Mouse (Mus musculus): ENCODE results near the gene Pou6f1. TPM values are rescaled to one million over a fixed set of nuclear protein-coding genes. Genes with fewer than 3 reads are reported as not detected.

Pou6f1 gene
- 17.6 TPM for polyA plus RNA-seq (2017; shearing (Covaris generic))

GRCm38 (mm10) chr15:100599276-100600046, at the start of gene Pou6f1:
Gene Pou6f1 (minus strand): TSS chr15:100599984.

GRCm38 (mm10) chr15:100636700-100637501, 37.1 kb upstream of the Pou6f1 start, which contains the start of gene Smagp:
Gene Smagp (minus strand): TSS chr15:100636940.

GRCm38 (mm10) chr15:100614996-100615824, 15.4 kb upstream of the Pou6f1 start, which contains the start of gene Dazap2:
Gene Dazap2 (plus strand): TSS chr15:100615349.

GRCm38 (mm10) chr15:100551326-100552307, 48.2 kb downstream of the Pou6f1 start, which contains the start of gene Tfcp2:
Gene Tfcp2 (minus strand): TSS chr15:100552008.

Other genes starting within 250 kb of the Pou6f1 start
- 0.13 TPM for gene Methig1, start 246.8 kb downstream of the Pou6f1 start, polyA plus RNA-seq (2017; shearing (Covaris generic))
- not detected for gene Mettl7a2, start 246.8 kb downstream of the Pou6f1 start, polyA plus RNA-seq (2017; shearing (Covaris generic))
- not detected for gene Higd1c, start 235.4 kb downstream of the Pou6f1 start, polyA plus RNA-seq (2017; shearing (Covaris generic))
- gene Gm5475, start 177.8 kb downstream of the Pou6f1 start, polyA plus RNA-seq (2017; shearing (Covaris generic)), result 0.22 TPM
- 31.7 TPM for gene Slc11a2, start 174.9 kb downstream of the Pou6f1 start, polyA plus RNA-seq (2017; shearing (Covaris generic))
- gene Letmd1, start 131.0 kb downstream of the Pou6f1 start, polyA plus RNA-seq (2017; shearing (Covaris generic)), result 49.7 TPM
- gene Csrnp2, start 104.5 kb downstream of the Pou6f1 start, polyA plus RNA-seq (2017; shearing (Covaris generic)), result 5.9 TPM
- 9.6 TPM for gene Tfcp2, start 48.0 kb downstream of the Pou6f1 start, polyA plus RNA-seq (2017; shearing (Covaris generic))
- gene Dazap2, start 15.4 kb upstream of the Pou6f1 start, polyA plus RNA-seq (2017; shearing (Covaris generic)), result 576 TPM
- not detected for gene Smagp, start 37.0 kb upstream of the Pou6f1 start, polyA plus RNA-seq (2017; shearing (Covaris generic))
- 733 TPM for gene Bin2, start 69.6 kb upstream of the Pou6f1 start, polyA plus RNA-seq (2017; shearing (Covaris generic))
- 4.6 TPM for gene Cela1, start 87.9 kb upstream of the Pou6f1 start, polyA plus RNA-seq (2017; shearing (Covaris generic))
- 186 TPM for gene Galnt6, start 129.4 kb upstream of the Pou6f1 start, polyA plus RNA-seq (2017; shearing (Covaris generic))
- gene Slc4a8, start 161.8 kb upstream of the Pou6f1 start, polyA plus RNA-seq (2017; shearing (Covaris generic)), result 14.6 TPM